Mouse (Mus musculus) heart, embryonic 15.5 days (tissue): ENCODE data around the gene Rps6ka1. TPM values are rescaled to one million over a fixed set of nuclear protein-coding genes. Genes with fewer than 3 reads are reported as not detected.

Source experiments
- ATAC-seq: fragments of 200-750 bp; cut with Nextera tagmentation; replicated peaks from 2 replicates; pipeline ENCODE4 v1.8.0; 2017; ENCODE audit warnings: low read depth, moderate TSS enrichment; ENCODE audit not compliant: insufficient number of reproducible peaks, insufficient read depth, low FRiP score
- H3K27ac ChIP-seq: fragments of 300-500 bp; sonication (generic); 2 replicates; pipeline ENCODE4 v1.5.1; 2015; ENCODE audit warnings: mild to moderate bottlenecking, inconsistent platforms
- H3K27me3 ChIP-seq: fragments of 300-500 bp; sonication (generic); 2 replicates; pipeline ENCODE4 v1.6.1; 2015; ENCODE audit warnings: inconsistent platforms
- H3K36me3 ChIP-seq: fragments of 300-500 bp; sonication (generic); 2 replicates; pipeline ENCODE4 v1.6.1; 2015; ENCODE audit warnings: mild to moderate bottlenecking, inconsistent platforms
- H3K4me1 ChIP-seq: fragments of 300-500 bp; sonication (generic); replicated peaks from 2 replicates; pipeline ENCODE4 v1.6.1; 2015; ENCODE audit warnings: inconsistent platforms
- H3K4me2 ChIP-seq: fragments of 300-500 bp; sonication (generic); 2 replicates; pipeline ENCODE4 v1.6.1; 2015; ENCODE audit warnings: inconsistent platforms, mild to moderate bottlenecking, moderate library complexity
- H3K4me3 ChIP-seq: fragments of 300-500 bp; sonication (generic); 2 replicates; pipeline ENCODE4 v1.5.1; 2015; ENCODE audit warnings: mild to moderate bottlenecking, inconsistent platforms
- H3K9ac ChIP-seq: fragments of 300-500 bp; sonication (generic); 2 replicates; pipeline ENCODE4 v1.6.1; 2015; ENCODE audit warnings: mild to moderate bottlenecking, inconsistent platforms
- H3K9me3 ChIP-seq: fragments of 300-500 bp; sonication (generic); replicated peaks from 2 replicates; pipeline ENCODE4 v1.6.1; 2016; ENCODE audit warnings: inconsistent platforms
- WGBS: fragments of 180-500 bp; shearing (Covaris S2); methylation state at CpG from one replicate; pipeline ENCODE4 v1.1.7; 2015; ENCODE audit warnings: mixed read lengths; 5-methylcytosine and 5-hydroxymethylcytosine counted together
- polyA plus RNA-seq: library from polyadenylated mRNA; unstranded; fragments of >200 nt; fragmentation: Nextera tagmentation; extraction: Ambion mirVana; gene quantifications from 2 replicates; pipeline ENCODE4 v1.2.1, GENCODE M21; 2015

The Rps6ka1 gene
- polyA plus RNA-seq, 1 experiment from 2014 or later, result 12.6 TPM

GRCm38 (mm10) chr4:133896984-133897383 lies 9.4 kb upstream of the Rps6ka1 start:
- 71% methylated on average over 1 of the region's 1 CpGs for WGBS
- no peaks in the 10 kb centered on the region for H3K27me3 ChIP-seq
- H3K9ac ChIP-seq, result no peak overlapping the region
- no peak overlapping the region for H3K4me2 ChIP-seq
- no peaks in the 10 kb centered on the region for H3K9me3 ChIP-seq
- no peaks in the 10 kb centered on the region for H3K36me3 ChIP-seq
- H3K27ac ChIP-seq, result no peak overlapping the region
- no peak overlapping the region for H3K4me3 ChIP-seq
- no peak for ATAC-seq
- peaks cover 8% of the 10 kb centered on the region for H3K4me1 ChIP-seq

GRCm38 (mm10) chr4:133896002-133896401 lies 8.4 kb upstream of the Rps6ka1 start:
- ATAC-seq, result no peak
- H3K4me3 ChIP-seq, result no peak overlapping the region
- no peak overlapping the region for H3K9ac ChIP-seq
- H3K27ac ChIP-seq, result no peak overlapping the region
- H3K9me3 ChIP-seq, result no peaks in the 10 kb centered on the region
- WGBS, result 93% methylated on average over 3 of the region's 3 CpGs
- no peaks in the 10 kb centered on the region for H3K36me3 ChIP-seq
- H3K27me3 ChIP-seq, result no peaks in the 10 kb centered on the region
- H3K4me2 ChIP-seq, result no peak overlapping the region
- peaks cover 8% of the 10 kb centered on the region for H3K4me1 ChIP-seq

- peak overlapping the region; percentile 78 for H3K4me3 ChIP-seq
- H3K36me3 ChIP-seq, result no peaks in the 10 kb centered on the region
- peak overlapping the region; percentile 79 for H3K27ac ChIP-seq
- peak; percentile 58 for ATAC-seq
- H3K9ac ChIP-seq, result peak overlapping the region; percentile 79
- H3K4me2 ChIP-seq, result peak overlapping the region; percentile 90
- H3K27me3 ChIP-seq, result no peaks in the 10 kb centered on the region
- WGBS, result 0% methylated on average over 26 of the region's 32 CpGs
- H3K9me3 ChIP-seq, result no peaks in the 10 kb centered on the region
- H3K4me1 ChIP-seq, result peaks cover 20% of the 10 kb centered on the region
Measured at GRCm38 (mm10) chr4:133887249-133887648, 348 bp downstream of the Rps6ka1 start.

- Histone ChIP-seq H3K9ac (no peak overlapping the region), H3K4me2 (peak overlapping the region; percentile 90), H3K4me3 (peak overlapping the region; percentile 78), H3K27ac (peak overlapping the region; percentile 79), H3K9me3 (no peaks in the 10 kb centered on the region), H3K4me1 (peaks cover 20% of the 10 kb centered on the region), H3K36me3 (no peaks in the 10 kb centered on the region), H3K27me3 (no peaks in the 10 kb centered on the region)
- 32% methylated on average over 10 of the region's 10 CpGs for WGBS
- ATAC-seq, result 0 out of 2 replicates have a peak, but pooled peaks have one; percentile 7
Measured at GRCm38 (mm10) chr4:133885991-133886501, 1.6 kb downstream of the Rps6ka1 start.

- H3K36me3 ChIP-seq, result no peaks in the 10 kb centered on the region
- ATAC-seq, result no peak
- no peaks in the 10 kb centered on the region for H3K9me3 ChIP-seq
- H3K27ac ChIP-seq, result peak overlapping the region; percentile 79
- WGBS, result 76% methylated on average over 4 of the region's 4 CpGs
- H3K27me3 ChIP-seq, result no peaks in the 10 kb centered on the region
- H3K4me2 ChIP-seq, result no peak overlapping the region
- H3K9ac ChIP-seq, result no peak overlapping the region
- H3K4me1 ChIP-seq, result peaks cover 20% of the 10 kb centered on the region
- no peak overlapping the region for H3K4me3 ChIP-seq
Measured at GRCm38 (mm10) chr4:133885331-133885730, 2.3 kb downstream of the Rps6ka1 start.

- H3K9ac ChIP-seq, result no peak overlapping the region
- no peak overlapping the region for H3K4me2 ChIP-seq
- H3K27ac ChIP-seq, result no peak overlapping the region
- no peaks in the 10 kb centered on the region for H3K9me3 ChIP-seq
- no peak overlapping the region for H3K4me3 ChIP-seq
- peaks cover 20% of the 10 kb centered on the region for H3K4me1 ChIP-seq
- no peaks in the 10 kb centered on the region for H3K36me3 ChIP-seq
- H3K27me3 ChIP-seq, result no peaks in the 10 kb centered on the region
- 74% methylated on average over 3 of the region's 3 CpGs for WGBS
- ATAC-seq, result no peak
Measured at GRCm38 (mm10) chr4:133884888-133885287, 2.7 kb downstream of the Rps6ka1 start.

GRCm38 (mm10) chr4:133884127-133884753 lies 3.4 kb downstream of the Rps6ka1 start:
- no peaks in the 10 kb centered on the region for H3K27me3 ChIP-seq
- H3K36me3 ChIP-seq, result no peaks in the 10 kb centered on the region
- 83% methylated on average over 8 of the region's 8 CpGs for WGBS
- no peak overlapping the region for H3K4me2 ChIP-seq
- H3K4me3 ChIP-seq, result no peak overlapping the region
- no peak for ATAC-seq
- H3K27ac ChIP-seq, result no peak overlapping the region
- H3K9me3 ChIP-seq, result no peaks in the 10 kb centered on the region
- H3K4me1 ChIP-seq, result peaks cover 23% of the 10 kb centered on the region
- H3K9ac ChIP-seq, result no peak overlapping the region

- no peak for ATAC-seq
- Histone ChIP-seq H3K27me3 (no peaks in the 10 kb centered on the region), H3K27ac (no peak overlapping the region), H3K9me3 (no peaks in the 10 kb centered on the region), H3K4me3 (no peak overlapping the region), H3K4me1 (peaks cover 18% of the 10 kb centered on the region), H3K36me3 (no peaks in the 10 kb centered on the region), H3K9ac (no peak overlapping the region), H3K4me2 (no peak overlapping the region)
- WGBS, result 93% methylated on average over 3 of the region's 3 CpGs
Measured at GRCm38 (mm10) chr4:133881851-133882250, 5.7 kb downstream of the Rps6ka1 start.

GRCm38 (mm10) chr4:133881399-133881798 lies 6.2 kb downstream of the Rps6ka1 start:
- Histone ChIP-seq H3K4me3 (no peak overlapping the region), H3K4me2 (no peak overlapping the region), H3K27me3 (no peaks in the 10 kb centered on the region), H3K36me3 (no peaks in the 10 kb centered on the region), H3K27ac (no peak overlapping the region), H3K4me1 (peaks cover 18% of the 10 kb centered on the region), H3K9ac (no peak overlapping the region), H3K9me3 (no peaks in the 10 kb centered on the region)
- ATAC-seq, result no peak
- 70% methylated on average over 4 of the region's 4 CpGs for WGBS

- no peak overlapping the region for H3K27ac ChIP-seq
- no peak overlapping the region for H3K4me3 ChIP-seq
- WGBS, result 54% methylated on average over 12 of the region's 12 CpGs
- H3K9ac ChIP-seq, result no peak overlapping the region
- ATAC-seq, result no peak
- no peaks in the 10 kb centered on the region for H3K36me3 ChIP-seq
- H3K4me2 ChIP-seq, result no peak overlapping the region
- H3K9me3 ChIP-seq, result no peaks in the 10 kb centered on the region
- H3K4me1 ChIP-seq, result peaks cover 26% of the 10 kb centered on the region
- no peaks in the 10 kb centered on the region for H3K27me3 ChIP-seq
Measured at GRCm38 (mm10) chr4:133879145-133879902, 8.3 kb downstream of the Rps6ka1 start.

GRCm38 (mm10) chr4:133877850-133878755 lies 9.5 kb downstream of the Rps6ka1 start:
- Histone ChIP-seq H3K27me3 (no peaks in the 10 kb centered on the region), H3K4me3 (no peak overlapping the region), H3K27ac (no peak overlapping the region), H3K36me3 (no peaks in the 10 kb centered on the region), H3K9ac (no peak overlapping the region), H3K4me2 (no peak overlapping the region), H3K9me3 (no peaks in the 10 kb centered on the region), H3K4me1 (peaks cover 31% of the 10 kb centered on the region)
- 87% methylated on average over 14 of the region's 14 CpGs for WGBS
- no peak for ATAC-seq
